Mouse (Mus musculus) frontal cortex, adult 2 months (tissue): Measurements from ENCODE around the gene Msh2. TPM values are rescaled to one million over a fixed set of nuclear protein-coding genes. Genes with fewer than 3 reads are reported as not detected.

Source experiments
- DNase-seq, 2 experiments: peaks; one replicate each; pipeline ENCODE4 v3.0.0; 2022; ENCODE audit warnings: low spot score in 1 of 2; ENCODE audit errors: extremely low spot score in 1 of 2
- polyA plus RNA-seq: library from polyadenylated mRNA; depleted of rRNA; stranded (reverse); fragments of >200 nt; gene quantifications from 2 replicates; pipeline ENCODE4 v1.2.3, GENCODE M21; 2012

The Msh2 gene
- polyA plus RNA-seq, 1 experiment, result 20.3 TPM

GRCm38 (mm10) chr17:87698996-87699765 lies 27.1 kb downstream of the Msh2 start:
- no peak for DNase-seq

DNA sequence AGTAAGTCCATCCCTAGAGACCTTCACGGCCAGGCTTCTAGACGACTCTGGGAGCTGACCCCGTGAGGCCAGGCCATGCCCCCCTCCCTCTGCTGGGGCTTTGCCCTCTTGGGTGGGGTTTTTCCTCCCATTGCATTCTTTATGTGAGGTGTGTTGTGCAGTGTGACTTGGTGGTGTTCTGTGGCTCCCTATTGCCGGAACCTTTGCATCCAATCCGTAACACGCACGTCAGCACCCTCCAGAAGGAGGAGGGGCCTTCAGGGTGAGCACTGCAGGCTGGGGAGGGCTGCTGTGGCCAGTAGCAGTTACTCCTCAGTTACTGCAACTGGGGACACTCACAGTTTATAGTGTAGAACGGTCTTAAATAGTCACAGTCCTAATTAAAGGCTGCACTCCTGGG lies 28.0 kb downstream of the Msh2 start:
- no peak for DNase-seq

- no peak for DNase-seq
These were observed 52.6 kb downstream of the Msh2 start for GRCm38 (mm10) chr17:87724727-87725126.

- peak in 1 of 2 experiments; percentile 62 for DNase-seq
These were observed 54.6 kb downstream of the Msh2 start for GRCm38 (mm10) chr17:87726489-87727356.

DNA sequence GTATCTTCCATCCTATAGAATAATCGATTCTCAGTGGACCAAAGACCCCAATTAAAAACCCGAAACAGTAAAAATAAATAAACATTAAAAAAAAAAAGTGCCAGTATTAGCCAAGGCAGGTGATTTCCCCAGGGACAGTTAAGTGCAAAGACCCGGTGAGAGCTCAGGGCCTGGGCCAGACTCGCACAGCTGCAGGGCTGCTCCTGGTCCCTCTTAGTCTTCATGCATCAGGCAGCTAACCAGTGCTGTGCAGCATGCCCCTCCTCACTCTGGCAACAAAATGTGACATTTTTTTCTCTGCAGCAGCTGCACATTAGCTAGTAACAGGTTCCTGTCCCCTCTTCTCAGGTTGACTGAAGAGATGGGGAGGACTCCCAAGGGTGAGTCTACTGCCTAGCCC lies 59.8 kb downstream of the Msh2 start:
- DNase-seq, result no peak

DNA sequence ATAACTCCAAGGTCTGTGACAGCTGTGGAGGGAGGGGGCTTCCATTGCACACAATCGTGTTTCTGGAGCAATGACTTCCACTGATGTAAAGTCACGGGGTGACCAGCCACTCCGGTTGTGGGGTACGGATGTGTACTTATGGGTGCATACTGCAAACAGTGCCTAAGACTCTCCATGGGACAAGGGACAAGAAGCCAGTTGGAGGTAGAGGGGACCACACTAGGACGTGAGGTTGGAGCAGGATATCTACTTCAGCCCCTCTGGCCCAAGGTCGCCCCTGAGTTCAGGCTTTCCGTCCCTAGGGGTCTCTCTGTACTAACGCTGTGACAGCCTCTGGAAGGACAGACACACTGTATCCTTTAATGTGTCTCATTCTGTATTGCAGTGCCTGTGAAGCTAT lies 62.3 kb downstream of the Msh2 start:
- DNase-seq, result no peak

DNA sequence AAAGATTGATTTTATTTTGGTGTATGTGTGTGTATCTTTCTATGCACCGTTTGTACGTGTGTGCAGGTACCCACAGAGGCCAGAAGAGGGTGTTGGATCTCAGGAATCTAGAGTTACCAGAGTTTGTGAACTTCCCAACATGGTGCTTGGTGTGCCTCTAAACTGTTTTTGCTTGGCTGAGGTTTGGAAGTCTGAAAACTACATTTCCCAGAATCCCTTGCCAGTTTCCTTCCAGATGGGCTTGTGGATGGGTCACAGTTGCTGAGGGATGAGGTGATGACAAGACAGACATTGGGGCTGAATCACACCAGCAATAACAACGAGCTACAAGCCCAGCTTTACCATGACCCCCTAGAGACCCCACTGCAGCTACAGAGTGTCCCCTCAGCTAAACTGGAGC lies 65.0 kb downstream of the Msh2 start:
- no peak for DNase-seq

DNA sequence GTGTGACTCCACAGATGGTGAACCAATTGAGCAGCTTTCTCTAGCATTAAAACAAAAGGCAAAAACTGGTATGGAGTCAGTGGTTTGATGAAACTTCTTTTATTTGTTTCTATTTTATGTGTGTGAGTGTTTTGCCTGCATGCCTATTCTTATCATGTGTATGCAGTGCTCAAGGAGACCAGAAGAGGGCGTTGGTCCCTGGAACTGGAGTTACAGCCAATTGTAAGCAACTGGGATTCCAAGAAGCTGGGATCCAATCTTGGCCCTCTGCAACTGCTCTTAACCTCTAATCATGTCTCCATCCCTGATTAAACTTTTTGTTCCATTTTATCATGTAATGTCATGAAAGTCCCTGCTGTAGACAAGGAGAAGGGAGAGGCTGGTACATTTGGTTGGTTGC lies 67.7 kb downstream of the Msh2 start:
- DNase-seq, result no peak

GRCm38 (mm10) chr17:87744985-87745925 lies 73.1 kb downstream of the Msh2 start:
- DNase-seq, result peak; percentile 88 to 89

- DNase-seq, result peak; percentile 48 to 58
These were observed 74.1 kb downstream of the Msh2 start for GRCm38 (mm10) chr17:87745926-87746888.

- no peak for DNase-seq
These were observed 88.2 kb downstream of the Msh2 start for GRCm38 (mm10) chr17:87760315-87760714.

DNA sequence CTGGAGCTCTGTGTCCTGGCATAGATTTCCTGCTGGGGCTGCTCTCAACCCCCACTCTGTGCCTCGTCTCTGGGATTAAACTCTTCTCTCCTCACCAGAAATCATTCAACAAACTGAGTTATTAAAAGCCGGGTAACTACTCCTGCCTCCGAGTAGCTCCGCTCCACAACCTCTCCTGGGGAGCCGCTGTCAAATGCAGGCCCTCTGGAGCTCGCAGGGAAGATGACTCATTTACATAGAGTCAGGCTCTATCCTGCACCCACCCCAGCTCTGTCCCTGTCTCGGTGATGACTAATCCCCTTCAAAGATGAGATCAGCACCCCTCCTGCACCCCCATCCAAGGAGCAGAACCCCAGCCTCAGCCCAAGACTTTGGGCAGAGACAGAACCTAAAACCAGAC lies 91.0 kb downstream of the Msh2 start:
- DNase-seq, result peak in 1 of 2 experiments; percentile 65

DNA sequence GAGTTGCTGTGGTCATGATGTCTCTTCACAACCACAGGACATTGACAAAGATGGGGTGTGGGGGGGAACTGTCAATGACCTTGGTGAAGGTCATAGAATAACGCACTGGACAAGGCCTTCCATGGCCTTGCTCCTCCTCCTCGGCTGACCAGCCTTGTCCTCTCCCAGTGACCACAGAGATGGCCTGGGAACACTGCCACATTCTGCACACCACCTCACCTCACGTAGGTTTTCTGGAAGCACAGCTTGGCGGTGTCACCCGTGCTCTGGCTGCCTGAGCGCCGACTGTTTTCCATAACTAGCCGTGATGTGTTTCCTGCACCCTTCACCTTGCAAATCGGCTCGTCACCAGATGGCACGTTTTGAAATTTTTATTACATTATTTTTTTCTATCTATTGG lies 92.9 kb downstream of the Msh2 start:
- no peak for DNase-seq

DNA sequence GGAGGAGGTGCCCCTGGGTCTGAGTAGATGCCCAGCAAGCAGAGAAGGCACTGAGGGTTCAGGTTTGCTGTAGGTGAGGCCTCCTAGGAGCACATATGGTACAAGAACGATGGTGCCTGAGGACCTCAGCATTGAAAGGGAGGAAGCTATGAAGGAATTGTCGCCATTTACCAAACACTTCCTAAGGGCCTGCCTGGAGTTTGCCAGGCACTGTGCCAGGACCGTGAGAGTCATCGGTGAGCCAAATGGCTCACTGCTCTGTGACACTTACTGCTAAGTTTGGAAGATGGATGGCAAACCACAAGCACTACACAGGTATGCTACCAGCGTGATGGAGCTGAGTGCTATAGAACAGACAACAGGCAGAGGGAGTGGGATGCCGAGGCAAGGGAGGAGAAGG lies 94.8 kb downstream of the Msh2 start:
- DNase-seq, result no peak

DNA sequence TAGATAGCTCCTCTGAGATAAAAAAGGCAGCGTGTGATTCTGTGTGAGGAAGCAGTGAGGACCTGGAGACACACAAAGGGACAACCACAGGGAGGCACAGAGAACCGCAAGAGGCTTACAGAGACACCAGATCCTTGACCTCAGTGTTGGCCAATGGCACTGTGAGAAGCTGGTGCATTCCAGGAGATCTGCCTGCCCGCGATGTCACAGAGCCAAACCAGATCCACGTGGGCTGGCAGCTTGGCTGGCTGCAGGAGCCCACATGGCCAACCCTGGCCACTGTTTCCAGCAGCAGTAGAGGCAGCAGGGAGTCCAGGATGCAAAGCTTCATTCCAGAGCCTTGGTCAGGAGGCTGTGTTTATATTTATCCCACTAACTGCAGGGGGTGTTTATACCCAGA lies 98.6 kb downstream of the Msh2 start:
- no peak for DNase-seq

DNA sequence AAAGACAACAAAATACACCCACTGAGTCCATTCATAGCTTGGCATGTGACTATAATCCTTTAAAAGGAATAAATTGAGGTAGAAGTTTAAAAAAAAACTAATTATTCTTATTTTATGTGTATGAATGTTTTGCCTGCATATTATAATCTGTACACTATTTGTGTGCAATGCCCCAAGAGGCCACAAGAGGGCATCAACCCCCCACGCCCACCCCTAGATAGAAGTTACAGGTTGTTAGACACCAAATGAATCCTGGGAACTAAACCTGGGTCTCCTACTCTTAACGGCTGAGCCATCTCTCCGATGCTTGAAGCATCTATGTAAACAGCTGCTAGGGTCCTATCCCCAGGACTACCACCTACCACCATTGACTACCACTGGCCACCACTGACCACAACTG lies 101.0 kb downstream of the Msh2 start:
- no peak for DNase-seq
